Mouse (Mus musculus) spleen, postnatal 14 days (tissue): Measurements from ENCODE around the gene Sf3a2.

Source experiments
- DNase-seq, 2 experiments: peaks; one replicate each; pipeline ENCODE4 v3.0.0; 2021 to 2022; ENCODE audit warnings: low spot score in 2 of 2

Gene Sf3a2

GRCm38 (mm10) chr10:80775731-80776130 lies 22.3 kb upstream of the Sf3a2 start:
- no peak for DNase-seq

DNA sequence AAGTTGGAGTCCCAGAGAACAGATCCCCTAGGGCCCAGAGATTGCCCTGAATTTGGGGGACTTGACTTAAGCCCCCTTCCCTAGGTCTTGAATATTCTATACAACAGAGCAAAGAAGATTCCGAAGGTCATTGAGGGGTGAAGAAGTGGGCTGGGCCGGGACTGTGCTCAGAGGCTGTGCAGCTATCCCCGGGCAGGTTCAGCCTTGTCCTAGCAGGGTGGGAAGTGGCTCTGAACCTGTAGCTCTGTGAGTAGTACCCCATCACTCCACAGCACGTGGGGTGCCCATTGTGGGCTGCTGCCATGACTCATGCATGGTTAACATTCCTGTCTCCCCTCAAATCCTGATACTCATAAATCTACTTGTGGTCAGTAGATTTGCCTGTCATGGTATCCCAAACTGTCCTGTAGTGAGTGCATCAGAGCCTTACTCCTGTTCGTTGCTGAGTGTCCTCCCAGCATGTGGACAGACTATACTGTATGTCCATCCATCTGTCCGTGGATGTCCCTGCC lies 21.6 kb upstream of the Sf3a2 start:
- DNase-seq = no peak

- no peak for DNase-seq
These were observed 20.9 kb upstream of the Sf3a2 start for GRCm38 (mm10) chr10:80777123-80777522.

DNA sequence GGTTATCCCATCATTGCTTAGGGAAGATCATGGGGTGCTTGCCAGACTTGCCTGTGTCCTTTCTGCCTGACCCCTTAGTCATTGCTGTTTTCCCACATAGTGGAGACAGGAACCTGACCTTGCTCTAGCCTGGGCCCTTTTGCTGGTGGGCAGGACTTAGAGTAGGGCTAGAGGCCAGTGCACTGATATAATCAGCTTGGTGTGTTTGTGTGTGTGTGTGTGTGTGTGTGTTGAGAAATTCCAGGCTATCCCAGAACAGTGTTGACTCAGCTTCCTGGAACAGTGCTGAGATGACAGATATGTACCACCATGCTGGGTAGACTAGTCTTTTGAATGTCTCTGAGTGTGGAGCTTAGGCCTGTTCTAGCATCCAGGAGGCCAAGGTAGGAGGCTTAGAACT lies 18.4 kb upstream of the Sf3a2 start:
- no peak for DNase-seq

GRCm38 (mm10) chr10:80784302-80784701 lies 13.7 kb upstream of the Sf3a2 start:
- no peak for DNase-seq

DNA sequence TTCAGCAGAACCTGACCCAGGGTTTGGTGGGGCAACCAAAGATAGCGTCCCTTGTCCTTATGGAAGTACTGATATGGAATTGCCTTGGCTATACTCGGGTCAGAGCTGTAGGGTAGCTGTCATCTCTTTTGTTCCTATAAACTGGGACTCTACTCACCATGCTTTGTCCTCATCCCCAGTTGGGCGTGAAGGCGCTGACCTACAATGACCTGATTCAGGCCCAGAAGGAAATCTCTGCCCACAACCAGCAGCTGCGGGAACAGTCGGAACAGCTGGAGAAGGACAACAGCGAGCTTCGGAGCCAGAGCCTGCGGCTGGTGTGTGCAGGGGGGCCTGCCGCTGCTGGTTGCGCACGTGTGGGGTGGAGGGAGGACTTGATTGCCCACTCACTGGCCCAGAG lies 13.1 kb upstream of the Sf3a2 start:
- no peak for DNase-seq

GRCm38 (mm10) chr10:80785963-80786362 lies 12.0 kb upstream of the Sf3a2 start:
- no peak for DNase-seq

DNA sequence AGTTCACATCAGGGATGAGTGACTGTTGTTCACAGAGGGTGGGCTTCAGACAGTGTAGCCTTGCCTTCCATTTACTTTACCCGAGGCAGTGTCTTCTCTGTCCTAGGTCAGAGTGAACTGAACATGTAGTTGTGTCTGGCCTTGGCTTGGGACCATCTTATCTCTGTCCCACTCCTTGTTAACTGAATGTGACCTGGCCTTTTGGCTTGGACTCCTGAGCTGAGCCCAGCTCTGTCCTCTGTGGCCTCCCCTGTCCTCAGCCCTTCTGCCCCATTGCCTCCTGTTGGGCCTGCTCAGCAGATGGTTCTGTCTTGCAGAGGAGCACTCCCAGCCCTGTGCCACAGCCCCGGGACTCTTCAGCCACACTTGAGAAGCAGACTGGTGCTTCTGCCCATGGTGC lies 10.5 kb upstream of the Sf3a2 start:
- DNase-seq = no peak

- DNase-seq = no peak
These were observed 7.1 kb upstream of the Sf3a2 start for GRCm38 (mm10) chr10:80790761-80791404.

DNA sequence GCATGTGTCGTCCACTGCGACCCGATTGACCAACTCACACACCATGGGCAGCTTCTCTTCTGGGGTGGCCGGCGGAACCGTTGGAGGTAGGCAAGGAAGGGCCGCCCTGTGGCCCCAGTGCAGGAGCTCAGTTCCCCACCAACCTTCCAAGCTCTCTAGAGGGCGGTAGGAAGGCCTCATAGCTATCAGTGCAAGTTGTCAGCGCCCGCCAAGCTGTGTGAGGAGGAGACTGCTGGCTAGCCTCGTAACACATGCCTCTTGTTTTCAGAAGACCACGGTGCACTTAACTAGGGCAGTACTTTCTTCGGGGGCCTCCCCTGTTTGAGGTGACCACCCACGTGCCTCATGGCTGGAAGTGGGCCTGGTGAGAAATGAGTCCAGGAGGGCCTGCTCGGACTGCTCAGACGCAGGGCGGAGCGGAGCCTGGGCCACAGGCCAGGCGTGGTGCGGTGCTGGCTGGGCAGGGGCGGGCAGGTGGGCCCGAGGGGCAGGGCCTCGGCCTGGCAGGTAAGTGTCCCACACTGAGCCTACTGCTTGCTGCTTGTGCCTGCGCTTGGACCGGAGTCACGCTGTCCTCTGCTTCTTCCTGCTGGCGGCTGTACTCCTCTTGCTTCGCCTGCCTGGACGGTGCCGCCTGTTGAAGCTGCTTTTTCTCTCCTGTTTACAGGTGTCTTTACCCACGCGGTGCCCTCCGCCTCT lies 6.4 kb upstream of the Sf3a2 start:
- DNase-seq = no peak

DNA sequence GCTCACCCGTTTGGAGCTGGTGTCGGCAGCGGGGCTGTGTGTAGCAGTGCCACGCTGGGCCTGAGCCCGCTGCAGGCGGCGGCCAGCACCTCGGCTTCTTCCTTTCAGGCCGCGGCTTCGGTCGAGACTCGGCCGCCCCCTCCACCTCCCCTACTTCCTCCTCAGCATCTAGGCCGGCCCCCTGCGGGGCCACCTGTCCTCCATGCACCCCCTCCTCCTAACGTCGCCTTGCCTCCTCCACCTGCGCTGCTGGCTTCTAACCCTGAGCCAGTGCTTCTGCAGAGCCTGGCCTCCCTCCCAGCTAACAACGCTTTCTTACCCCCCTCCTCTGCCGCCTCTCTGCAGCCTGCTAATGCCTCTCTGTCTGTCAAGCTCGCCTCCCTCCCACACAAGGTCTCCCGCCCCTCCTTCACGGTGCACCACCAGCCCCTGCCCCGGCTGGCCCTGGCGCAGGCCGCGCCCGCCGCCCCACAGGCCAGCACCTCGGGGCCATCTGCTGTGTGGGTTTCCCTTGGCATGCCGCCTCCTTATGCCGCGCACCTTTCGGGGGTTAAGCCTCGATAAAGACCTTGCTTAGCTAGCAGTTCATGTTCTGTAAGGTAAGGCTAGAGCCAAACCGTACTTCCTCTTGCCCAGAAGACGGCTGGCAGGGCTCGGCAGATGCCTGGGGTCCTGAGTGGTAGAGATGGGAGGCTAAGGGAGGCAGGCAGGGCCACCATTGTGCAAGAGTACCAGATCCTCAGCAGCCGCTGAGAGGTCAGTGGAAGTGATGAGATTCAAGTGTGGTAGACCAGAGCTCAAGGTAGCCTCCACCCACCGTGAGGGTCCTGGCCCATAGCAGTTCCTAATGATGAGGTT lies 5.6 kb upstream of the Sf3a2 start:
- no peak for DNase-seq

DNA sequence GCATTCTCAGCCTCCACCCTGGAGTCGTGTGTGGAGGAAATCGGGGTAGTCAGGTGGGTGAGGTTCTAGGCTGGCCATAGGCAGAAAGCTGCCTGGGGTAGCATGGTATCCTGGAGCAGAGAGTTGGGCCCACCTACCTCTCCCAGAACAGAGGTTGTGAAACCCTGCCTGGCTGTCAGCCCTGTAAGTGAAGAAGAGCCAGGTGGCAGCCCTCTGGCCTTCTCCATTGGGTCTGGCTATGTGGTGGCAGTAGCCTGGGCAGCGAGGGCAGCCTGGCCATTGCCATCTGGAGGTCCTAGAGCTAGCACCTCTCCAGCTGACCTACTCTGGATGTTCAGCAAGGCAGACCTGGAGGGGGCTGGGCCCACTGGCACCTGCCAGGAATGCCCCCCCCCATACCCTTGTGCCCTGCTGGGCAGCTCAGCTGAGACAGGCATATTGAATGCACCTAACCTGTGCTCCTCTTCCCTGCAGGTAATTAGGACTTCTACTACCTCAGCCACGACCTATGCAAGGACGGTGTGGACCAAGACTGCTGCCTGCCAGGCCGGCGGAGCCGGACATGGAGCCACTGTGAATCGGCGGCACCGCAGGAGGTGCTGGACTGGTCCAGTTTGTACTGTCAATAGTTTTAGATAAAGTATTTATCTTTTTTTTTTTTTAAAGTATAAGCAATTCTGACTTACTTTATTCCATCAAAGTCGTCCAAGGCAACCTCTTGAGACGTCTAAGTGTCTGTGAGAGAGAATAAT lies 4.8 kb upstream of the Sf3a2 start:
- no peak for DNase-seq

- DNase-seq = no peak
These were observed 4.2 kb upstream of the Sf3a2 start for GRCm38 (mm10) chr10:80793803-80794202.

DNA sequence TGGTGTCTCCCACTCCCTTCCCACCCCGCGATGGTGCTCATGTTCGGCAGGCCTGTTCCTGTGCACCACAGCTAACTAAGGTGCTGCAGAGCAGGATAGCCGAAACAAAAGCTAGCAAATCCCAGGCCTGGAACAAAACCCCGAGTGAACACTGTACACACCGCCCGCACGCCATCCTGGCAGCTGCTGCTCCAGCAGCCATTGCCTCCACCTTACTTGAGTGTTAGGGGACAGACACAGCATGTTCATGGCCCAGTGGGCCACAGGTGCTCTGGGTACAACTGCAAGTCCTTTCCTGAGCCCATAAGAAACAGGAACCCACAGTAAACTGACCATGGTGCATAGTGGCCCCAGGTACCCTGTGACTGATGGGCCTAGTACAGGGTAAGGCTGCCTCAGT lies 3.2 kb upstream of the Sf3a2 start:
- no peak for DNase-seq

DNA sequence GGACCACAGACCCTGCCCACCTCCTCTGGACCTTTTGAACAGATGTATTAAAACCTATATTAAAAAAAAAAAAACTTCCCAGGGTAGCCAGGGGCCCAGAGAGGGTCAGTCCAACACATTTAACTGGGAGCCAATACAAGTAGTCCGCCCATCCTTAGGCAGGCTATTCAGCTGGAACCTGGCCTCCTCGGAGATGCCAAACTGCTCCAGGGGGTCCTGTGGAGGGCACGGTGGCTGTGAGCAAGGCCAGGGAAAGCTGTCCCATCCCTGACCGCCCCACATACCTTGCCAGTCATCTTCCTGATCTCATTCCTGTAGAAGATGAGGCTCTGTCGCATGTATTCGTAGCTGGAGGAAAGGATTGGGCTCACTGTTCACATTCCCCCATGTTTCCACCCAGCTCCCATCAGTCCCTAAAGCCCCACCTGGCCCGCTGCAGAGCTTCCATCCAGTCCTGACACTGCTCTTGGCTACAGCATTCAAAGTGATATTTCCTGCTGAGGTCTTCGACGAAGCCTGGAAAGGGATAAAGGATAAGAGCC lies 1.6 kb upstream of the Sf3a2 start:
- no peak for DNase-seq

DNA sequence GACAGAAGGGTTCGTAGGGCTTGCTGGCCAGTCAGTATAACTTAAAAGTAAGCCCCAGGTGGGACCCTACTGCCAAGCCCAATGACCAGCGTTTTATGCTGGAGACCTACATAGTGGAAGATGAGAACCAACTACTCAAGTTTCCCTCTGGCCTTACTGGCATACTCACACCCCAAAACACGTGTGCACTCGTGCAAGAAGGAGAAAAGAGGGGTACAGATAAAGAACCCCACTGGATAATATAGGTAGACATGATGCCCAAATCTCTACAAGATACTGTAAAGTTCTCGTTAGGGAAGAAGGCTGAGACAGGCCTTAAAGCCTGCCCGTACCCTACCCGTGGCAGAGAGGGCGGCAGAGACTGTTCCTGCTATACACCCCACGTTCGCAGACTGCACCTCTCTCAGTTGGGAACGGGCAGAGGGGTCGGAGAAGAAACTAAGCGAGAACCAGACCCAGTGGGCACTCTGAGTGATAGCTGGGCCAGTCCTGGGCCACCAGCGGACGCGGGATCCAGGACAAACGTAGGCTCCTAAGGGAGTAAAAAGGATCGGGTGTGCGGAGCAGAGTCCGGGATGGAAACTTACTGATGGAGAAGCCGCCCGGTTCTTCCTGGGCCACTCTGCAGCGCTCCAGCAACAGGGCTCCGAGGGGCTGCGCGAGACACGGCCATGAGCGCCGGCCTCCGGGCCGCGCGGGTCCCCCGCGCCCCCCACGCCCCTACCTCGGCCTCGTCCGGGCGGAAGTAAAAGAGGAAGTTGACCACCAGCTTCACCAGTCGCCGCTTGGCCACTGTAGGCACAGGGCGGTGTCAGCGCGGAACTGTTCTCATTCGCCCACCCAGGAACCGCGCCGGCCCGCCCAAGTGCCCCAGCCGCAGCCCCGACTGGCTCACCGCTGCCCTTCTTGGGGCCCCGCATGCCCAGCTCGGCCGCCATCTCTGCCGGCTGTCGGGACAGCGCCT lies 530 bp upstream of the Sf3a2 start:
- no peak for DNase-seq

DNA sequence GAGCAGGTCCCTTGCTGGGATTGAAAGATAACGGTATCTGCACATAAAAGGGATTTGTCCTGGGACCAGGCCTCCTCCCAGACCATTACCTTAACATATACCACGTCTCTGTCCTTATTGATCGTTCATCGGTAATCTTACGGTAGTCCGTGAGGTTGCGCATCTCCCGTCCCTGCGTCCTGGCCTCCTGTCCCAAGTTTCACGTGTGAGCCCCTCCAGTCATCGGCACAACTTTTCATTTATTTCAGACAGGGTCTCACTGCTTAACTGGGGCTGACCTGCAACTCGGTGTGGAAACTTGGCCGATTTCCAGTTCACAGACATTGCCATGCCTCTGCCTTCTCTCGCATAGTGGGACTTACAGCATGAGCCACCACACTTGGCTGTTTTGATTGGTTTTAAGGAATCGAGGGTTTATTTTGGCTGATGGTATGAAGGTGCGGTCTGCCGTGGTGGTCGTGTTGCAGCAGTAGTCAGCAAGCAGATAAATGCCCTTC lies 1.1 kb downstream of the Sf3a2 start:
- no peak for DNase-seq

GRCm38 (mm10) chr10:80802204-80802912 lies 4.4 kb downstream of the Sf3a2 start:
- DNase-seq = no peak

DNA sequence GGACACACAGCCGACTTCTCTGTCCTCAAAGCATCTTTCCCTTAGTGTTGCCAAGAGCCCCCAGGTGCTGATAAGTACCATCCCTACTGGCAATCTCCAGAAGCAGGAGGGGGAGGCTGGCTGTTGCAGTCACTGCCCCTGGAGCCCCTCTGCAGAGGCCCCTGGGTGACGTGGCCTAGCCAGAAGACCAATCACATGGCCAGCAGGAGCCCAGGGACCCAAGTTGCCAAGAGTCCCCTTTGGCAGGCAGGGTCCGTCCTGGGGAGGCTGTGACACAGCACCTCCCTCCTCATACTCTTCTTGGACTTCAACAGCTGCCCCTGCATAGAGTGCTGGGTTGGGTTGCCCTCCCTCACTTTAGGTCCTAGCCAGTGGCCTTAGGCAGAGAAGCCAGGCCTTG lies 5.0 kb downstream of the Sf3a2 start:
- DNase-seq = no peak

DNA sequence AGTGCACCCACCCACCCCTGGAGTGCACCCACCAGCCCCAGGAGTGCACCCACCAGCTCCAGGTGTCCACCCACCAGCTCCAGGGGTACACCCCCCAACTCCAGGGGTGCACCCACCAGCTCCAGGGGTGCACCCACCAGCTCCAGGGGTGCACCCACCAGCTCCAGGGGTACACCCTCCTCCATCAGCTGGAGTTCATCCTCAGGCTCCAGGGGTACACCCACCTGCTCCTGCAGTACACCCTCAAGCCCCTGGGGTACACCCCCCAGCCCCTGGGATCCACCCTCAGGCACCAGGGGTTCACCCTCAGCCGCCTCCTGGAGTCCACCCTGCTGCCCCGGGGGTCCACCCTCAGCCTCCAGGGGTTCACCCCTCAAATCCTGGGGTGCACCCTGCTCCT lies 6.3 kb downstream of the Sf3a2 start:
- no peak for DNase-seq
